10 mouse cellular contexts compared by ENCODE assay signal in genomic region chr11:98333981-98334741, GRCm38 (mm10). TPM values are rescaled to one million over a fixed set of nuclear protein-coding genes. Genes with fewer than 3 reads are reported as not detected.
A peak's percentile ranks its signal among the peaks of the same experiment; 100 is the strongest.
DNase-seq lines count a peak whose midpoint lies in the region; ATAC-seq and TF ChIP-seq lines count a peak whose summit lies in the region.
"Had no signal": no experiment of that assay in that cellular context is flagged by ENCODE, and none has a peak within 500 bp of the region (broad histone marks: within the 10 kb centered on the region; RNA-seq: fewer than 3 reads in every experiment).

No protein-coding gene starts in this region.

- H3K36me3 ChIP-seq in kidney, embryonic 16.5 days (ENCODE audit: insufficient read depth, low read length) = no peaks in the 10 kb centered on the region
- H3K36me3 ChIP-seq in hindbrain, embryonic 12.5 days = no peaks in the 10 kb centered on the region
- H3K36me3 ChIP-seq in midbrain, embryonic 16.5 days (ENCODE audit: control insufficient read depth, insufficient read depth, low read length) = no peaks in the 10 kb centered on the region

- peaks cover 17% of the 10 kb centered on the region for H3K4me1 ChIP-seq in kidney, embryonic 16.5 days (ENCODE audit: insufficient read depth, low read length)
- peaks cover 47% of the 10 kb centered on the region for H3K4me1 ChIP-seq in cerebellum, adult 2 months (ENCODE audit: control insufficient read depth, insufficient read depth, low read length)
- H3K4me1 ChIP-seq in hindbrain, embryonic 12.5 days = peaks cover 27% of the 10 kb centered on the region
- peaks cover 9% of the 10 kb centered on the region for H3K4me1 ChIP-seq in midbrain, embryonic 16.5 days (ENCODE audit: control insufficient read depth, insufficient read depth, low read length)

- 1% methylated on average over 37 of the region's 41 CpGs for WGBS in kidney, embryonic 16.5 days
- WGBS in cerebellum, adult 2 months = 2% methylated on average over 40 of the region's 41 CpGs
- 3% methylated on average over 40 of the region's 41 CpGs for WGBS in hindbrain, embryonic 12.5 days
- WGBS in midbrain, embryonic 16.5 days = 3% methylated on average over 28 of the region's 41 CpGs

- no peak for ATAC-seq in kidney, embryonic 16.5 days (ENCODE audit: low FRiP score, low TSS enrichment)
- ATAC-seq in hindbrain, embryonic 12.5 days (ENCODE audit: low FRiP score) = peak; percentile 58; the same call in 1 of the 2 replicates
- peak; percentile 21; the same call in 1 of the 2 replicates for ATAC-seq in midbrain, embryonic 16.5 days

- no peak for TF ChIP-seq CTCF in cerebellum, adult 2 months (IDR thresholded peaks at IDR 0.05; ENCODE audit: borderline replicate concordance, insufficient read depth, low read depth, low read length)

- H3K4me2 ChIP-seq in kidney, embryonic 16.5 days (replicated peaks; ENCODE audit: low read depth, low read length) = peak overlapping the region; percentile 49
- H3K4me2 ChIP-seq in hindbrain, embryonic 12.5 days (replicated peaks) = peak overlapping the region; percentile 47
- H3K4me2 ChIP-seq in midbrain, embryonic 16.5 days (ENCODE audit: low read length) = peak overlapping the region; percentile 76

- H3K27me3 ChIP-seq in kidney, embryonic 16.5 days (ENCODE audit: insufficient read depth, low read length) = peaks cover 100% of the 10 kb centered on the region
- no peaks in the 10 kb centered on the region for H3K27me3 ChIP-seq in cerebellum, adult 2 months (ENCODE audit: control insufficient read depth, insufficient read depth, low read length)
- H3K27me3 ChIP-seq in hindbrain, embryonic 12.5 days = peaks cover 98% of the 10 kb centered on the region
- peaks cover 82% of the 10 kb centered on the region for H3K27me3 ChIP-seq in midbrain, embryonic 16.5 days (ENCODE audit: control insufficient read depth, insufficient read depth, low read depth, low read length)

- no peak overlapping the region for H3K9ac ChIP-seq in kidney, embryonic 16.5 days (replicated peaks; ENCODE audit: low read length)
- H3K9ac ChIP-seq in hindbrain, embryonic 12.5 days = 0 out of 2 replicates have a peak overlapping the region, but pooled peaks have one; percentile 15
- H3K9ac ChIP-seq in midbrain, embryonic 16.5 days (ENCODE audit: low read depth, low read length) = peak overlapping the region; percentile 61

- H3K27ac ChIP-seq in kidney, embryonic 16.5 days (ENCODE audit: low read length) = no peak overlapping the region
- peak overlapping the region; percentile 99 for H3K27ac ChIP-seq in cerebellum, adult 2 months (ENCODE audit: insufficient read depth, low read length)
- no peak overlapping the region for H3K27ac ChIP-seq in hindbrain, embryonic 12.5 days
- no peak overlapping the region; the same call in 1 of the 2 replicates for H3K27ac ChIP-seq in midbrain, embryonic 16.5 days (ENCODE audit: low read length)

- 0 out of 2 replicates have a peak, but pooled peaks have one; percentile 7 for TF ChIP-seq POLR2A in cerebellum, adult 2 months (IDR thresholded peaks at IDR 0.05; ENCODE audit: borderline replicate concordance, insufficient read depth, low read length)

- no peaks in the 10 kb centered on the region for H3K9me3 ChIP-seq in kidney, embryonic 16.5 days (ENCODE audit: low read length)
- no peaks in the 10 kb centered on the region for H3K9me3 ChIP-seq in hindbrain, embryonic 12.5 days (replicated peaks)
- H3K9me3 ChIP-seq in midbrain, embryonic 16.5 days (replicated peaks; ENCODE audit: control insufficient read depth, low read length, poor library complexity, severe bottlenecking) = no peaks in the 10 kb centered on the region

- H3K4me3 ChIP-seq in kidney, embryonic 16.5 days (ENCODE audit: low read length) = peak overlapping the region; percentile 31
- H3K4me3 ChIP-seq in cerebellum, adult 2 months (replicated peaks; ENCODE audit: insufficient read depth, low read depth, low read length) = peak overlapping the region; percentile 63
- H3K4me3 ChIP-seq in hindbrain, embryonic 12.5 days = peak overlapping the region; percentile 22
- peak overlapping the region; percentile 38 for H3K4me3 ChIP-seq in midbrain, embryonic 16.5 days (ENCODE audit: low read depth, low read length)

- DNase-seq in kidney, postnatal 25 days = no peak
- DNase-seq in cerebellum, adult 2 months = peak; percentile 82 to 86
- DNase-seq in urinary bladder, postnatal 4 days (ENCODE audit: low spot score in 2 of 2) = no peak
- no peak for DNase-seq in spleen, postnatal 14 days (ENCODE audit: low spot score in 2 of 2)
- no peak for DNase-seq in kidney, adult 18-20 months

RNA-seq across cellular contexts. Expression of gene Neurod2, which starts 4.7 kb away (rescaled TPM):
- not detected in 2 replicates for polyA plus RNA-seq in kidney, embryonic 16.5 days (2015; fragmentation: Nextera tagmentation; extraction: Ambion mirVana)
- polyA plus RNA-seq in cerebellum, adult 2 months (2012; rRNA removed) = 57.4 and 68.4 TPM in 2 replicates
- 7.2 and 10.2 TPM in 2 replicates for polyA plus RNA-seq in hindbrain, embryonic 12.5 days (2016; fragmentation: Nextera tagmentation; extraction: Ambion mirVana)
- 4.5 and 5.6 TPM in 2 replicates for polyA plus RNA-seq in midbrain, embryonic 16.5 days (2015; fragmentation: Nextera tagmentation; extraction: Ambion mirVana)
- polyA plus RNA-seq: liver, embryonic 16.5 days; thymus, postnatal 0 days had no signal

RNA-seq across cellular contexts. Expression of gene Ppp1r1b, which starts 14.0 kb away (rescaled TPM):
- polyA plus RNA-seq in kidney, embryonic 16.5 days (2015; fragmentation: Nextera tagmentation; extraction: Ambion mirVana) = 5.4 and 5.8 TPM in 2 replicates
- 150 and 173 TPM in 2 replicates for polyA plus RNA-seq in cerebellum, adult 2 months (2012; rRNA removed)
- 0.37 and 0.52 TPM in 2 replicates for polyA plus RNA-seq in hindbrain, embryonic 12.5 days (2016; fragmentation: Nextera tagmentation; extraction: Ambion mirVana)
- polyA plus RNA-seq in midbrain, embryonic 16.5 days (2015; fragmentation: Nextera tagmentation; extraction: Ambion mirVana) = 2.4 and 2.9 TPM in 2 replicates

RNA-seq across cellular contexts. Expression of gene Stard3, which starts 24.0 kb away (rescaled TPM):
- 62.0 and 62.4 TPM in 2 replicates for polyA plus RNA-seq in kidney, embryonic 16.5 days (2015; fragmentation: Nextera tagmentation; extraction: Ambion mirVana)
- polyA plus RNA-seq in cerebellum, adult 2 months (2012; rRNA removed) = 53.5 and 56.1 TPM in 2 replicates
- polyA plus RNA-seq in hindbrain, embryonic 12.5 days (2016; fragmentation: Nextera tagmentation; extraction: Ambion mirVana) = 49.0 and 50.0 TPM in 2 replicates
- polyA plus RNA-seq in midbrain, embryonic 16.5 days (2015; fragmentation: Nextera tagmentation; extraction: Ambion mirVana) = 32.9 and 37.0 TPM in 2 replicates

RNA-seq across cellular contexts. Expression of gene Tcap, which starts 49.5 kb away (rescaled TPM):
- polyA plus RNA-seq in kidney, embryonic 16.5 days (2015; fragmentation: Nextera tagmentation; extraction: Ambion mirVana) = 2.4 and 2.7 TPM in 2 replicates
- polyA plus RNA-seq in cerebellum, adult 2 months (2012; rRNA removed) = 0.95 and 1.3 TPM in 2 replicates
- polyA plus RNA-seq in hindbrain, embryonic 12.5 days (2016; fragmentation: Nextera tagmentation; extraction: Ambion mirVana) = 0.31 and 1.7 TPM in 2 replicates
- 0.22 TPM in 1 of 2 replicates, not detected in the other for polyA plus RNA-seq in midbrain, embryonic 16.5 days (2015; fragmentation: Nextera tagmentation; extraction: Ambion mirVana)
- polyA plus RNA-seq: thymus, postnatal 0 days had no signal

RNA-seq across cellular contexts. Expression of gene Pnmt, which starts 52.1 kb away (rescaled TPM):
- polyA plus RNA-seq in kidney, embryonic 16.5 days (2015; fragmentation: Nextera tagmentation; extraction: Ambion mirVana) = 2.5 and 2.8 TPM in 2 replicates
- polyA plus RNA-seq in cerebellum, adult 2 months (2012; rRNA removed) = 0.26 and 0.40 TPM in 2 replicates
- polyA plus RNA-seq in hindbrain, embryonic 12.5 days (2016; fragmentation: Nextera tagmentation; extraction: Ambion mirVana) = 1.0 and 1.1 TPM in 2 replicates
- 1.5 and 1.7 TPM in 2 replicates for polyA plus RNA-seq in midbrain, embryonic 16.5 days (2015; fragmentation: Nextera tagmentation; extraction: Ambion mirVana)

Comparison
In these comparisons a context has a peak if more than half of its experiments do, and no peak if none do; other contexts are left out.
1. DNase-seq: peak in cerebellum, adult 2 months (2 of 2); none in kidney, postnatal 25 days (0 of 2), urinary bladder, postnatal 4 days (0 of 2), spleen, postnatal 14 days (0 of 2) and kidney, adult 18-20 months (single experiment).
2. RNA of gene Ppp1r1b, which starts 14.0 kb away (polyA plus RNA-seq): 150 to 173 TPM in cerebellum, adult 2 months; 5.4 to 5.8 TPM in kidney, embryonic 16.5 days, 2.4 to 2.9 TPM in midbrain, embryonic 16.5 days and 0.37 to 0.52 TPM in hindbrain, embryonic 12.5 days; every median in the first group is over 10 times any median in the second.
3. Peak in every context shown above with its lines, with median percentiles within 50 percentile points of each other: H3K4me2 ChIP-seq and H3K4me3 ChIP-seq.